Mouse (Mus musculus) monocyte, adult 5-6 weeks (primary cell): ENCODE measurements around the gene Dolk. TPM values are rescaled to one million over a fixed set of nuclear protein-coding genes. Genes with fewer than 3 reads are reported as not detected.

Source experiments
- ATAC-seq: fragments of 153-309, 156-312 bp; replicated peaks from 2 replicates; pipeline ENCODE4 v1.8.0; 2017; ENCODE audit warnings: mild to moderate bottlenecking; ENCODE audit not compliant: low TSS enrichment, insufficient number of reproducible peaks, severe bottlenecking, poor library complexity, low FRiP score
- total RNA-seq: library from RNA; stranded (forward); fragments of 200-1000, 200-491, 200-594 nt; gene quantifications from 3 replicates; pipeline ENCODE4 v1.2.3, GENCODE M21; 2017

Gene Dolk
- total RNA-seq, 1 experiment from 2014 or later: 14.3 TPM

GRCm38 (mm10) chr2:30255631-30256395 is 30.3 kb downstream of the Dolk start:
- ATAC-seq: no peak

GRCm38 (mm10) chr2:30253809-30254208 is 32.3 kb downstream of the Dolk start:
- ATAC-seq: no peak

- ATAC-seq: no peak
Measured at GRCm38 (mm10) chr2:30252521-30252920, 33.6 kb downstream of the Dolk start.

DNA sequence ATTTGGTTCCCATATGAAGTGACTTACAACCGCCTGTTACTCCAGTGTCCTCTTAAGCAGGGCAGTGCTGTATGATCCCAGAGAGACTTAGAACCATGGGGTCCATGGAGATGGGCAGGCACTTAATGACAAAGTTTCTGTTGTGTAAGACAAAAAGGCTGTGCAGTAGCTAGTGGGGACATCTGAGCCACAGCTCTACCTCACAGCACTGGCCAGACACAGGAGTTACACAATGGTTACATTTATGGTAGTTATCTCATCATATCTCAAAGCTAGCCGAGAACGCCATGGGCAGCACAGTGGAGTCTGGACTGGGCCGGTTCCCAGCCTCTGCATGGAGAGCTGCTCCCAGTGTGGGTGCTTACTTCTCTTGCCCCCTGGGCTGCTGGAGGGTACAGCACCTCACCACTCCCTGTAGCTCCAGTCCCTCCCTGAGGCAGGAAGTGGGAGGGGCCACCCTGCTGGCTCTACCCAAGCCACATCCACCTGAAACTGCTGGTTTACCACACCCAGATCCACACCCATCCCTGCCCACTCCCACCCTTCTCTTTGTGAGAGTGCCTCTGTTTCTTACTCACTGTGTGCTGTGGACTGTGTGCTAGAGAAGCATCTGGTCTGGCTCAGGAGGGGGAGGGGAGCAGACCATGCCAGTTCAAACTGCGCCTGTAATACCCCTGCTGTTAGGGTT is 34.6 kb downstream of the Dolk start:
- peak; percentile 33; the same call in 1 of the 2 replicates for ATAC-seq

DNA sequence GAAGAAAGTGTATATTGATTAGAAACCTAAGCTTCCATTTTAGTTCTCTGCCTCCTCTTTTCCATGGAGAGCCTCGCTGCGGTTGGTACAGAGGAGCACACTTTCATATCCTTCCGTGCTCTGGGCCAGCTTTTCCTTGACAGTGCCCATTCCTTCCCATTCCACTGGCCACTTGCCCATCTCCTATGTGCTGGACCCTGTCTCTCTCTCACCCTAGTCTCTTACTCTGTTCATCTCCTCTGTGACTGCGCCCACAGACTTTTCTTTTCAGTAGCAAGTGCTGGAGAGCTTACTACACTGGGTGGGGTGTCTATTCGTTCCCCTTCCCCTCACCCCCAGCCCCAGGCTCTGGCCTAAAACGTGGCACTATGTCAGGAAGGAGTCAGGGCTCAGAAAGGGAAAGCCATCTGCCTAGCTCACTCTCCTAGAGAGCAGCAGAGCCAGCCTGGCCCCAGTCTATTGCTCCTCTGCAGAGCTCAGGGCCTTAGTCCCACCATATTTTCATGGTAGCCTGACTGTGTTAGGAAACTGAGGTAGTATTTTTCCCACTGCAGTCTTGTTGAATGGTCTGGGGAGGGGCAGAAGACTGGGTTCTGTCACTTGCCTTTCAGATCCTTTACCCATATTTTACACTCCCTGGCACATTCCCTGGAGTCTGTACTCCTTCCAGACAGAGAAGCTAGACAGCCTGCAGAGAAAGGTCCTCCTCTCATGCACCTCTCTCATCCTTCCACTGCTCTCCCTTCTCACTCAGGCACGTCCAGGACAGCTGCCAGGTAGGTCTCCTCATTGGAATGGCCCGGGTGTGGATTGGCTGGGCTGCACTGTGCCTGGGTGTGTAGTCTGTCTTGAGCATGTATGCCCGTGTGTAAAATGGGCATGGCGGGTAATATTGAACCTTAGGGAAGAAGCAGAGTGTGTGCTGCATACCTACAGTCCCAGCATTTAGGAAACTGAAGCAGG is 35.7 kb downstream of the Dolk start:
- ATAC-seq: no peak

GRCm38 (mm10) chr2:30249182-30249581 is 37.0 kb downstream of the Dolk start:
- ATAC-seq: no peak

GRCm38 (mm10) chr2:30247681-30248080 is 38.5 kb downstream of the Dolk start:
- ATAC-seq: no peak

DNA sequence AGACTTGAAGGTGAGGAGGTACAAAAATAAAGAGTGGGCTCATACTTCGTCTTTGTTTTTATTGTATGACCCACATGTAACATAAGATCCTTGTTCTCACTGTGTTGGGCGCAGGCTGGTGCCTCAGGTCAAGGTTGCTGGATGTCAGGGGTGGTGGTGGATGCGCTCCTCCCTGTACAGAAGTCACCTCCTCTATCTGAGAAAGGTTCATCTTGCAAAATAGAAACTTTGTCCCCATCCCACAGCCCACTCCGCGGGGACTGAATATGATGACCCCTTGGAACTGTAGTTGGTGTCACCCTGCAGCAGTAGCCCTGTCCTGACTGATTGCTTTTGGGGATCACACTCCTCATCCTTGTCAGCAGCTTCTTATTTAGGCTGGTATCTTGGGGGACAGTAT is 39.1 kb downstream of the Dolk start:
- no peak for ATAC-seq

DNA sequence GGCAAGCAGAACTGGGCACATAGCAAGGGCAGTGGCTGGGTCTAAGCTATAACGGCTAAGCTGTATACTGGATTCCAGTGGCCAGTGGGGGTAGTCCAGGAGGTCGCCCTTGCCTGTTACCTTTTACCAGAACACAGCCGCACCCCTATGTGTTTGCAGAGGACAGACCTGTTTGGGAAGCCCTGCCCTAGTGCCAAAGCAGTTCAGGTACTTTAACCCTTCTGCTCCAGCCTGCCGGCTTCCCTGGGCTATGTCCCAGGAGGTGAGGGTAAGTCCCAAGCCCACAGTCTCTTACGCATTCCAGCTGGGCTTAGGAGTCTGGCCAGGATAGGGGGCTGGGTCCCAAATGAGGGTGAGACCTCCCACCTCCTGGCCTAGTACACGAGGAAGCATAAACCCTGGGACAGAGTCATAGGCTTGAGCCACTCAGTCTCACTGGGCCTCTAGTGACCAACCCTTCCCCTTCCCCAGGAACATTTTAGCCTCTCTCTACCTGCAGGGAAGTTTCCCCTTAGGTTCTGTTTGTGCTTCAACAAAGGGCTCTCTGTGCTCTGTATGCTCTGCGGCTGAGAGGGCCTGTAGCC is 41.4 kb downstream of the Dolk start:
- no peak for ATAC-seq

GRCm38 (mm10) chr2:30243391-30243790 is 42.7 kb downstream of the Dolk start:
- ATAC-seq: no peak

GRCm38 (mm10) chr2:30242509-30242908 is 43.6 kb downstream of the Dolk start:
- ATAC-seq: no peak

DNA sequence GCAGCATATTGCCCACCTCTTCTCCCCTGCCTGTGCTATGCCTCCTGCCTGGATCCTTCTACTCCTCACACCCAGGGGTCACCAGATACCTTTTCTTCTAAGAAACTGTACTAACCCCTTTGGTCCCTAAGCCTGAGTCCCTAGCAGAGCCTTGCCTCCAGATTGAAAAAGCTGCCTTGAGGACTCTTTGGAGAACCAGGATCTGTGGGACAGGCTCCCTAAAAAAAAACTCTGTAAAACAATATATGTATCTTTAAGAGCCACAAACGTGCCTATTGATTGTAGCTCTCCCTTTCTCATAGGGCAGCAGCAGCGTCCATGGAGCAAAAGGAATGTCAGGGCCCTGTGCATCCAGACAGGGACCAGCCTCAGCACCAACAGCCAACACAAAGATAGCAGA is 45.9 kb downstream of the Dolk start, which contains the start of gene Gm28035:
TSS of gene Gm28035 (plus strand) at position 301 of the 400 bp plus-strand sequence.
- ATAC-seq: no peak

DNA sequence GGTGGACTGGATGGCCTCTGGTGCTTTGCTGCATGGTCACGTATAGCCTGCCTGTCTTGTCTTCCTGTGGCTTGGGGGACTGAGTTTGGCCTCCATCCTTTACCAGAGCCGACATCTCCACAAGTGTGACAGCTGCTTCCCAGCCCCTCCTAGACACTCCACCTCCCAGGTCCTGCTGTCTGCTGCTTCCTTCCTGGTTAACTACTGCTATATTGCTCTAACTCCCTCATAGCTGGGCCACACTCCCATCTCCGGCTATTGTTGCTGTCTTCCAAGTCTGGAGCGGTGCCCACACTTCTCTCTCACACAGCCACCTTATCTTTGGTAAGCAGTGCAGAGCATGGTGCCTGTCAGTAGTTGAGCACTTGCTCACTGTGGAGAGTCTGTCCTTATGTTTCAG is 46.4 kb downstream of the Dolk start:
- no peak for ATAC-seq

- no peak for ATAC-seq
Measured at GRCm38 (mm10) chr2:30238906-30239465, 47.1 kb downstream of the Dolk start.

DNA sequence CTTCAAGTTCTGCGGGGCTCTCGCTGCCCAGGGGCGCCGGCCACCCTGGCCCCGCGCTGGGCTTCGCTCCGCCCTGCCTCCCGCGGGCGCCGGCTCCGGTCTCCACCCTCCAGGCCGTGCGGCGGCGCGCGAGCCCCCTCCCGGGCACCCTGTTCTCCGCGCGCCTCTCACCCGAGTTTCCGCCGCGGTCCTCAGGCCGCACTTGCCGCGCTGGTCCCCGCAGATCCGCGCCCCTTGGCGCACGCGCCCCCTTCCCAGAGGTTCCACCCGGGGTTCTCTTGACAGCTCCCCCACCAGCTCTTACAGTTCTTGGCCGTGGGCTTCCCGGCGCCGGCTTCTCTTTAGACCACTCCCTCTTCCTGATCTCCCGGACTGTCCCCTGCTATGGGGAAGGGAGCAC is 48.3 kb downstream of the Dolk start:
- no peak for ATAC-seq

GRCm38 (mm10) chr2:30237199-30237880 is 48.8 kb downstream of the Dolk start, which contains the start of gene Lrrc8a:
Gene Lrrc8a, plus strand, starts transcription at chr2:30237715.
- ATAC-seq: peak; percentile 93

- no peak for ATAC-seq
Measured at GRCm38 (mm10) chr2:30236426-30237198, 49.5 kb downstream of the Dolk start.
